Mouse (Mus musculus): ENCODE measurements around the gene Tln1.
A peak's percentile ranks its signal among the peaks of the same experiment; 100 is the strongest.
"Not testable (repeated sequence)": the region's sequence is repeated elsewhere in the genome, so short reads cannot be mapped to it uniquely, and the experiment has no call there.

Gene Tln1

GRCm38 (mm10) chr4:43561997-43562768 is at the start of gene Tln1, which contains the start of gene Creb3:
Tln1 (minus strand) TSS chr4:43562691.
Creb3 (plus strand) TSS chr4:43562332.
- peak; percentile 94 for DNase-seq

- no peak for DNase-seq
These were observed 42.5 kb upstream of the Tln1 start for GRCm38 (mm10) chr4:43604751-43605685.

- no peak for DNase-seq
These were observed 41.6 kb upstream of the Tln1 start for GRCm38 (mm10) chr4:43604099-43604498.

DNA sequence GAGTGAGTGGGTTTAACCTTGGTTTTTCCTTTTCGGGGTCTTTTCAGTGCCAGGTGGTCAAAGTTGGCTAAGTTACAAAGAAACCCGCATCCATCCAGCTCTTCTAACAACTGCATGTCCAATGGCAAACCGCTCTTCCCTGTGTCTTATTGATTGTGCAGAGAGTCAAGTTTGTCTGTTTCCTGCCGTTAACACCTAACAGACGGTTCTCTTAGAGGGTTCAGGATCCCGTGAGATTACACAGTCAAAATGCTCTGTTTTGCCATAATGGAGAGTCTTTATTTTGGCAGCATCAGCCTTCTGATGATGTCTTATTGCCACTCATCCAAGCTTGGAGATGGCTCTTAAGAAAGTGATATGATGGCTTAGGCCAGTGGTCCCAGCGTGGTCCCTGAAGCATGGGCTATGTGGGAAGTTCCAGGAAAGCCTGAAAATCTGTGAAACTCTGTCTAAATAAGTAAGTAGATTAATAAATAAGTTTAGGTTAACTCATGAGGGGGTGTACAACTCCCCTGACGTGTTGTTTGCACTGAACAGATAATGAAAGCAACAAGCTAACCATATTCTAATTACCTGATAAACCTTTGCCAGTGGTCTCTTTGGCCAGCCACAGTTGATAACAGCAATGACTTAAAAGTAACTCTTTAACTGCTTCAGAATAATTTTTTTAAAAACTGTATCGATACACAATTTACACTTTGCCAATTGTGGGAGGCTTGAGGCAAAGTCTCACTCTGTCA is 37.9 kb upstream of the Tln1 start:
- DNase-seq, result no peak

DNA sequence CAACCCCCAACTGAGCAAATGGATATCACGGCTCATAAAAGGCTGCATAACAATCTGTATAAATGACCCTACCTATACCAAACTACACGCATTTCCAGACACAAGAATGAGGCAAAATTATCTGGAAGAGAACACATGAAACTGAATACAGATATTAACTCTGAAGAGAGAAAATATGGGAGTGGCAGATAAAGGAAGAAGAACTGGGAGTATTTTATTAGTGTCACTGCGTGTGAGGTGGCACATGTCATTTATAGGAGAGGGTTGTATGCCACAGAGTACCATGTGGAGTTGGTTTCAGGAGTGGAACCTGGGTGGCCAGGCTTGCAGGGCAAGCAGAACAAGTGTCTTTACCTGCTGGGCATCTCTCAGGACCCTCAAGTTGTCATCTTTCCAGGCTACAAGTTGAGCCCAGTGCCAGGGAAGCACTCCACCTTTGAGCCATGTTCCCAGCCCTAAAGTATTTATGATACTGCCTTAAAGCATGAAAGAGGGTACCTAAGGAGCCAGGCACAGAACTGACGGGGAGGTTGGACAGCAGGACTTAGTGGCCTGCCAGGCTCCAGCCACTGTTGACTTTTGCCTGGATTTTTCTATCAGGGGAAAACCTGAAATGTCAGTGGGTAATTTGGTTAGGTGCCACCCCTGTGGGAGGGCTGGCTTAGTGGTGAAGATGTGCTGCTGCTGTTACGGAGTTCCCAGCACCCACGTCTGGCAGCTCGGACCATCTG is 36.3 kb upstream of the Tln1 start:
- DNase-seq, result no peak

DNA sequence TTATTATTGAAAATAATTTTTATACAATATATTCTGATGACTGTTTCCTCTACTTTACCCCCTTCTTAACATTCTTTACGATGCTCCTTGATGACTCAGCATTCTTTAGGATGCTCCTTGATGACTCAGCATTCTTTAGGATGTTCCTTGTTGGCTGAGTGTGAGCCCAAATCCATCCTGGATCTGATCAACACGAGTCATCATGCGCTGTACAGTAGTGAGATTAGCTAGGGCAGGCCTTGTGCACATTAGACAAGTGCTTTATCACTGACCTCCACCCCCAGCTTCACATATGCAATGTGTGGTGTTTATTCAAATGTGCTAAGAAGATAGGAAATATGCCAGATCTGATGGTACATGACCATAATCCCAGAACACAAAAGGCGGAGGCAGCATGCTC is 35.7 kb upstream of the Tln1 start:
- no peak for DNase-seq

- DNase-seq, result not testable (repeated sequence)
These were observed 34.1 kb upstream of the Tln1 start for GRCm38 (mm10) chr4:43596597-43596996.

- no peak for DNase-seq
These were observed 31.0 kb upstream of the Tln1 start for GRCm38 (mm10) chr4:43593453-43593852.

DNA sequence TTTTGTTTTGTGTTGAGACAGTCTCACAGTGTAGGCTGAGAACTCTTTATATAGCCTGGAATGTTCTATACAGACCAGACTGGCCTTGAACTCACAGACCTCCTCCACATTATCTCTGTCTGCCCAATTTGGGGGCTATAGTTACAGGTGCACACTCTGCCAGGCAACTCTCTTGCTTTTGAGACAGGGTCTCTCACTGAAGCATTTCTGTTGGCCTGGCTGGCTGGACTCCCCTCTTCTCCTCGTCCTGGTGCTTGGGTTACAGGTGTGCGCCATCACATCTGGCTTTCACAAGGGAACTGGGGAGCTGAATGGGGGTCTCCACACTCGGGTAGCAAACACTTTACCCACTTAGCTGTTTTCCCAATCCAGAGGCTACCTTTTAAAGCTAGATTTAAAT is 29.5 kb upstream of the Tln1 start:
- no peak for DNase-seq

- DNase-seq, result no peak
These were observed 29.1 kb upstream of the Tln1 start for GRCm38 (mm10) chr4:43591543-43591942.

DNA sequence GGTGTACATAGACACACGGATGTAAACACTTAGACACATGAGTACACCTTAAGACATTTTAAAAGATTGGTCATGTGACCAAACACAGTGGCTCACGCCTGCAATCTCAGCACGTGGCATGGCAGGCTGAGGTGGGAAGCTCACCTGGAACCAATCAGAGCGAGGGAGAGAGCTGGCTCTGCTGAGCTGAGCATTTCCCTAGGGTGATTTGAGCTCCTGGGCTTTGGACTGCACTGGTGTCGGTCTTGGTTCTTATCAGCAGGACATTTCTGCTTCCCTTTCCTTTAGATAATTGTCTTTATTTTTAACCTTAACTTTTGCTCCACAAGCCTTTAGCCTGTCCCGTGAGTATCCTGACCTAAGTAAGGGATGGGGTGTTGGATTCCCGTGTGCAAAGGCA is 25.2 kb upstream of the Tln1 start:
- no peak for DNase-seq

GRCm38 (mm10) chr4:43586411-43586810 is 23.9 kb upstream of the Tln1 start:
- DNase-seq, result peak; percentile 18

- no peak for DNase-seq
These were observed 23.2 kb upstream of the Tln1 start for GRCm38 (mm10) chr4:43585682-43586081.

DNA sequence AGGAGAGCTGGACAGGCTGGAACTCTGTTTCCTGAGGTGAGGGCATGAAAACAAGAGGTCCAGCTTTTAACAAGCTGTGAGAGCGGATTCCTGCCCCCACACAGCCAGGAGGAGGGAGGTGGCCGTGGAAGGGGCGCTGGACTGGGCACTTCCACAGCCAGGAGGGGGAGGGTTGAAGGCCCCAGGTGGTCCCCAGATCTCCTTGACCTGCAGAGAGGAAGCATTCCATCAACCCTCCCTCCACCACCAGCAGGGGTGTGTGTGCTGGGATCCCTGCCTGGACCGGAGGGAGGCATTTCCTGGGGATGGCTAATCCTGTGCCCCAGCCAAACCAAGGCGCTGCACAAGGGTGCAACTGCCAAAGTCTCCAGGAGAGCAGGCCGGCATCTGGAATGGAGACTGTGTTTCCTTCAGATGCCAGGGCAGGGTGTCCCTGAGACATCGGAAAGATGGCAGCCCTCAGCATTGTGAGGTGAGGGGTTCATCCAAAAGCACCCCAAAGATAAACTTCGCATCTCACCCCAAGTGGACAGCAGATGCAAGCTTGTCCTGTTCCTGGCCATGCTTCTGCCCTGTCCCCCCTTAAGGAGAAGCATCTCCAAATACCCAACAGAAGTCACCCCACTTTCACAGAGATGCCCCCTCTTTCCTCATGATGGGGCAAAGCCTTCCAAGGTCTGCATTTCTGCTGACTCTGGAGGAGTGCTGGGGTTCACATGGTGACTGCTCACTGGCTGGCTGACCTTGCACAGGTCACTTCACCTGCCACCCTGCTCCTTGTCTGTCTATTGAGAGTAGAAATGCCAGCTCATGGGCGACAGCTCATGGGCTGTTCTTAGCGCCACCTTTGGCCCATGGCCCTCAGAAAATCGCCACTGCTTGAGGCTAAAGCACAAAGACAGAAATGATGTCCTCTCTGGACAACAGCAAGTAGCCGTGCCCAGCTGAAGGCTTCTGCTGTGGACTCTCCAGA is 22.2 kb upstream of the Tln1 start, which contains the start of gene Msmp:
Gene Msmp, minus strand, starts transcription at position 51 of the 973 bp plus-strand sequence.
- no peak for DNase-seq

GRCm38 (mm10) chr4:43583421-43583820 is 20.9 kb upstream of the Tln1 start:
- no peak for DNase-seq

- no peak for DNase-seq
These were observed 19.8 kb upstream of the Tln1 start for GRCm38 (mm10) chr4:43582241-43582640.

- no peak for DNase-seq
These were observed 18.9 kb upstream of the Tln1 start for GRCm38 (mm10) chr4:43581381-43581780.

GRCm38 (mm10) chr4:43580721-43581120 is 18.2 kb upstream of the Tln1 start:
- no peak for DNase-seq

GRCm38 (mm10) chr4:43579731-43580130 is 17.2 kb upstream of the Tln1 start:
- DNase-seq, result no peak

DNA sequence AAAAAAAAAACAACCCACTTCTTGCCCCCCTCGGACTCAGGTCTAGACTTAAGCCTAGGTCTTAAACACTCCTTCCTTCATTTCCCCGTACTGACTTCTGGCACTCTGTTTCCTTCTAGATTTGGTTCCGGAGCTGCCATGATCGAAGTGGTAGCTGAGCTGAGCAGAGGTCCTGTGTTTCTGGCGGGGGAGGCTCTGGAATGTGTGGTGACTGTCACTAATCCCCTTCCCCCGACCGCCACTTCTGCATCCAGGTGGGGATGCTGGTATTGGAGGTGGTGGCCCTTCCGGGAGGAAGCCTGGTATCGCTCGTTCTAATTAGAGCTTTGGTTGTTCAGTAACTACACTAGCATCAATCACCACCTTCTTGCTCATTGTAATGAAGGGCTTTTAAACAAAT is 16.8 kb upstream of the Tln1 start:
- DNase-seq, result no peak
